Mouse (Mus musculus): ENCODE results near the gene Nipsnap2.
"Not testable (repeated sequence)": the region's sequence is repeated elsewhere in the genome, so short reads cannot be mapped to it uniquely, and the experiment has no call there.

Nipsnap2 gene

DNA sequence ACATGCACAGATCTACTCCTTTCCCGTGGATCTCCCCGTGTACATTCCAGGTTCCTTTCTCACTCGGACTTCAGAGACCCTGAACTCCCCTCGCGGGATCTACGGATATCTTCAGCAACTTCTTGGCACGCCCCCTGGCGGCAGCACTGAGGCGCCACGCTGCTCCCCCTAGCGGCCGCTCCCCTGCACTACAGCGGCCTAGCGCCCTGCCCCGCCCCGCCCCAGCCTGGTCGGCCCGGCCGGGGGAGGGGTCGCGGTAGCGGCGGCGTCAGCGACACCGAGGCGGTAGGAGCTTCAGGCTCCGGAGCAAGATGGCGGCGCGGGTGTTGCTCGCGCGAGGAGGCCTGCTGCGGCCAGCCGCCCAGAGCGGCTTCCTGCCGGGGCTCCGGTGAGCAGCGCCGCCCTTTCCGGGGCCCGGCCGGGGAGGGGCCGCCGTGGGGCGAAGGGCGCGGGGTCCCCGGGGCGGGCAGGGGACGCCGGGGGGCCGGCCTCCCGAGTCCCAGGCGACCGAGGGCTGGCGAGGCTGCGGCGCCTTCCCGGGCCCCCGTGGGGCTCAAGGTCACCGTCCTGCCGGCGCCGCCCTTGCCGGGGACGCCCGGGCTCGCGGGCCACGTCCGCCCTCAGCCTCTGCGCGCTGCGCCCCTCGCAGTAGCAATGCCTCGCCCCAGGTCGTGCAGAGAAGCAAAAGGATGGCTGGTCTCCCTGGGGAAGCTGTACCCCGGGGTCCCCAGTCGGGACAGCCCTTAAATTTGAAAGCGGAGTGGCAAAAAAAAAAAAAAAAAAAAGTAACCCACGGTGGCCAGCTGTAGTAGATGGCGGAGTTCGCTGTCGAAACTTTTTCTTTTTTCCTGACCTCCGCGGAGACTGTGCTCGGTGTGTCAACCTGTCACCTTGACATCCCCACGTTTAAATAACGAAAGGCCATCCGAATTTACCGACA lies at the start of gene Nipsnap2:
Gene Nipsnap2, plus strand, starts transcription at position 230 of the 940 bp plus-strand sequence.
- DNase-seq: peak; percentile 94

DNA sequence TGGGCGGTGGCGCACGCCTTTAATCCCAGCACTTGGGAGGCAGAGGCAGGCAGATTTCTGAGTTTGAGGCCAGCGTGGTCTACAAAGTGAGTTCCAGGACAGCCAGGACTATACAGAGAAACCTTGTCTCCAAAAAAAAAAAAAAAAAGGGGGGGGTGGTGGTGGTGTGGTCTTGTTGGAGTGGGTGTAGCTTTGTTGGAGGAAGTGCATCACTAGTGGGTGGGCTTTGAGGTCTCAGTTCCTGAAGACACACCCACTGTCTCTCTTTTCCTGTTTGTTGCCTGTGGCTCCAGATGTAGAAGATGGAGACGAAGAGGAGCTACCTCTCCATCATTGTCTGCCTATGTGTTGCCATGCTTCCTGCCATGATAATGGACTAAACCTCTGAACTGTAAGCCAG lies 39.7 kb upstream of the Nipsnap2 start:
- not testable (repeated sequence) for DNase-seq

GRCm38 (mm10) chr5:129687621-129688020 lies 37.2 kb upstream of the Nipsnap2 start:
- no peak for DNase-seq

GRCm38 (mm10) chr5:129690528-129690927 lies 34.3 kb upstream of the Nipsnap2 start:
- no peak for DNase-seq

GRCm38 (mm10) chr5:129700506-129700905 lies 24.4 kb upstream of the Nipsnap2 start:
- no peak for DNase-seq

DNA sequence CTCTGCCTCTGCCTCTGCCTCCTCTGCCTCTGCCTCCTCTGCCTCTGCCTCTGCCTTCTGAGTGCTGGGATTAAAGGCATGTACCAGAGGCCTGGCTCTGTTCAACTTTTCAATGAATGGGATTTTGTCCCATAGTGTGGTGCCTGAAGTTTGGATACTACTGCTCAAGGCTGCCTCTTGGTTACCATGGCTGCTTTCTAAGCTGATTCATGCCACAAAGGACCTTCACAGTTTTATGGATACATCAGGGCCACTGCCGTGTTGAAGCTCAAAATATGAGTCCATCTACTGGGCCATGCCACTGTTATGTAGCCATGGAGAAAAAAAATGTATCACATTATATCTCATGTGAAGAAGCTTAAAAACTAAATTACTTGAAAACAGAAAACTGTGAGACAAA lies 23.2 kb upstream of the Nipsnap2 start:
- no peak for DNase-seq

DNA sequence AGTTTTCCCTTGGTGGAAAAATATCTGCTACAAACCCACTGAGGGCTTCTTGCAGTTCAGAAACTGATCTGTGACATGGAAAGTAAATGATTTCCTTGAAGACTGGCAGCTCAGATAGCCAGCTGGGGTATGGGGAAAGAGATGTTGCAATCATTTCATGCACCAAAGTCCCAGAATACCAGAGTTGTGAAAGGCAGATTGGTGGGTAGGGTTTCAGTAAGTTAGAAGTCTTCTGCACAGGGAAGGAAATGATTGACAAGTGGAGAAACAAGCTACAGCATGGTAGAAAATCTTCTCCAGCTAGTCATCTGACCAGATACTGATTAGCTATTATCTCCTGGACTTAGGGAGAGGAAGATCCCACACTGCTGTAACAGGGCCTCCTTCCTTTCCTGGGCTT lies 21.5 kb upstream of the Nipsnap2 start:
- no peak for DNase-seq

- no peak for DNase-seq
These were observed 16.5 kb upstream of the Nipsnap2 start, which contains the start of gene Sept14 for GRCm38 (mm10) chr5:129708412-129708811. TSS of gene Sept14 (minus strand) at chr5:129708512.

GRCm38 (mm10) chr5:129715326-129715861 lies 9.5 kb upstream of the Nipsnap2 start, which contains the start of gene Mrps17:
TSS of gene Mrps17 (plus strand) at chr5:129715497.
- DNase-seq: peak; percentile 91

GRCm38 (mm10) chr5:129717016-129717415 lies 7.8 kb upstream of the Nipsnap2 start:
- DNase-seq: no peak

DNA sequence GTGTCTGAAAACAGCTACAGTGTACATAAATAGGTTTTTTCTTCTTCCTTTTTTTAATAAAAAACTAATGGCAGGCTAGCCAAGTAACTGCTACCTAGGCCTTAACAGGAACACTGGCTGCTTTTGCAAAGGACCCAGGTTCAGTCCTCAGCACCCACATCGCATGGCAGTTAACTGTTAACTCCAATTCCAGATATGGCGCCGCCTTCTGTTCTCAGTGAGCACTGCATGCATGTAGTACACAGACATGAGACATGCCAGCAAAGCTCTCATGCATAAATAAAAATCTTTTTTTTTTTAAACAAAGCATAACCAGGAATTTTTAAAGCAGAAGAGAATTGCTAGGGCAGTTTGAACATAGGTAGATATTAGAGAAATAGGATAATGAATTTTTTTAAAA lies 4.7 kb upstream of the Nipsnap2 start:
- DNase-seq: no peak

DNA sequence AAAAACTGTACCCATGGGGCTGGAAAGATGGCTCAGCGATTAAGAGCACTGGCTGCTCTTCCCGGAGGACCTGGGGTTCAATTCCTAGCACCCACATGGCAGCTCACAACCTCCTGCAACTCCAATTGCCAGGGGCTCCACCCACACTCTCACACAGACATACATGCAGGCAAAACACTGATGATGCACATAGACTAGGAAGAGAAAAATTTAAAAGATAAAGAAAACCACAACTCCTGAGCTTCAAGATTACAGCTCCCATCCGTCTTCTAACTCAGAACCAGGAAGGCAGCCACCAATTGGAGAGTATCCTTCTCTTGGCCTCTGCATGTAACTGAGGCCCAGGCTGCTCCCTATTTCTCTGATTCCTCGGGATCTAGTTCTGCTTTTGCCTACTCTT lies 595 bp upstream of the Nipsnap2 start:
- DNase-seq: no peak

- DNase-seq: no peak
These were observed 1.0 kb downstream of the Nipsnap2 start for GRCm38 (mm10) chr5:129725774-129726392.

DNA sequence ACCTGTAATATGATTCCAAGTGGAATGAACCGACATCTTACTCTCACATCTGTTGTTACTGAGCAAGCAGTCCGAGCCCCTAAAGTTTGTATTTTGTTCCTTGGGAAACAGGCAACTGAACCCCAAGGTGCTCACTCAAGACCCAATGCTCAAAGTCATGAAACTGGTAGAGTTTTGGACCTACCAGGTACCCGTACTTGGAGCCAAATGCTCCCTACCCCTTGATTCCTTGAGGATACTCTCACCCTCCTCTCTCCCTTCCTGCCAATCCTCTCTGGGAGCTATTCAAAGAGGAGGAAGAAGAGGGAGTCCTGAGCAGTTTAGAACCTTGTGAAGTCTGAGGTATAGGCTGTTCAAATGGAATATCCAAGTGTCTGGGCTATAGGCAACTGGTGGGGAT lies 1.9 kb downstream of the Nipsnap2 start:
- DNase-seq: no peak

- no peak for DNase-seq
These were observed 4.4 kb downstream of the Nipsnap2 start for GRCm38 (mm10) chr5:129729286-129729685.

GRCm38 (mm10) chr5:129730344-129730743 lies 5.5 kb downstream of the Nipsnap2 start:
- peak; percentile 78 for DNase-seq

GRCm38 (mm10) chr5:129731021-129731420 lies 6.2 kb downstream of the Nipsnap2 start:
- no peak for DNase-seq

DNA sequence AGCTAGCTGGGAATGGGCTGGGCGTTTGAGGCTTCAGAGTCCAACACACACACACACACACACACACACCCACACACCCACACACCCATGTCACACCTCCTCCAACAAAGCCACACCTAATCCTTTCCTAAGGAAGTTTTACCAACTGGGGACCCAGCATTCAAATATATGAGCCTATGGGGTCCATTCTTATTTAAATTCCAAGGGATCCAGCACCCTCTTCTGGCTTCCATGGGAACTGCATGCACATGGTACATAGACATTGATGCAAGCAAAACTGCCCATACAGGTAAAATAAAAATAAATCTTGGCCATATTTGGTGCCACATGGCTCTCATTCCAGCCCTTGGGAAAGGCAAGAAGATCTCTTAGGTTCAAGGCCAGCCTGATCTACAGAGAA lies 16.1 kb downstream of the Nipsnap2 start:
- DNase-seq: no peak

DNA sequence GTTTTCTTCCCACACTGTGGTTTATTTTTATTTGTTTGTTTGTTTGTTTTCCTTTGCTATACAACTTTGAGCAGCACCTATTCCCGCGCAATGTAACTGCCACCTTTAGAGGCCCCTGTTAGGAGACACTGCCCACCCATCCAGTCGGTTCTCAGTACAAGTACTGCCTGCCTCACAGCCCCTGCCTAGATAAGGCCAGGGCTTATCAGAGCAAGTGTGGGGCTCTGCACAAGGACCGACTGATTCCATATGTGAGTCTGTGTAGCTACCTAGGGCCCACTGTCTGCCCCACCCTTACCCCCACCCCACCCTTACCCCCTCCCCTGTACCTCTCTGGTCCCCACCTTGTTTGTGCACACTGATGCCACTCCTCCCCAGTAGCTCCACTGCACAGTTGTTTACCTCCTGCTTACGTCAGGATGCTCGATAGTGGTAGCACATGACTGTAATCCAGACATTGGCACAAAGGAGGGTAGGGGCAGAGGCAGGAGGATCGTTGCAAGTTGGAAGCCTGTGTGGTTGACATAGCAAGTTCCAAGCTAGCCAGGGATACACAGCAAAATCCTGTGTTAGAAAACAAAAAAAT lies 18.1 kb downstream of the Nipsnap2 start:
- no peak for DNase-seq

- no peak for DNase-seq
These were observed 19.2 kb downstream of the Nipsnap2 start for GRCm38 (mm10) chr5:129744050-129744449.

- DNase-seq: no peak
These were observed 32.0 kb downstream of the Nipsnap2 start for GRCm38 (mm10) chr5:129756886-129757285.

DNA sequence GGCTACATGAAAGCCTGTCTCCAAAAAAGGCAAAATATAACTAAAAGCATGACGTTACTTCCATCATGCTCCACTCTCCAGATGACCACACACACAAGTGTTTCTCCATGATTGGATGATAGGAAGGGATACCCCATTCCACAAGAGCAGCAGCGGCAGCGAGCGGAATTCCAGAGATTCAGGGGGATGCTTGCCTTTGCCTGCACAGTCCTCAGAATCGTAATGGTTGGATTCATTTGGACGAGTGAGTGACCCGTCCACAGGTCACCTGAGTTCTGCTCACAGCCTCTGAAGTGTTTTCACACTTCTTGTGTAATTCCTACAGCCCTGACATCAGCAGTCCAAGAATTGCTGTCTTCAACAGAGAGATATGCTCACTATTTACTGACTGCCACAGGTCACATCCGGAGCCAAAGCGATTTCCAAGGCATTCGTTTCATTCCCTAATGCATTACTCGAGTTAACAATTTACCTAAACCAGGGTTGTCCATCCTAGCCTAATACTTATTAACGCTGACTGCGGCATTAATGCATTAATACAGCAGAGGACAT lies 35.1 kb downstream of the Nipsnap2 start:
- no peak for DNase-seq
